Mouse (Mus musculus): ENCODE measurements around the gene Hoxd10. TPM values are rescaled to one million over a fixed set of nuclear protein-coding genes. Genes with fewer than 3 reads are reported as not detected.
A peak's percentile ranks its signal among the peaks of the same experiment; 100 is the strongest.

Gene Hoxd10
- polyA plus RNA-seq, 1 experiment from 2014 or later = 45.9 TPM

DNA sequence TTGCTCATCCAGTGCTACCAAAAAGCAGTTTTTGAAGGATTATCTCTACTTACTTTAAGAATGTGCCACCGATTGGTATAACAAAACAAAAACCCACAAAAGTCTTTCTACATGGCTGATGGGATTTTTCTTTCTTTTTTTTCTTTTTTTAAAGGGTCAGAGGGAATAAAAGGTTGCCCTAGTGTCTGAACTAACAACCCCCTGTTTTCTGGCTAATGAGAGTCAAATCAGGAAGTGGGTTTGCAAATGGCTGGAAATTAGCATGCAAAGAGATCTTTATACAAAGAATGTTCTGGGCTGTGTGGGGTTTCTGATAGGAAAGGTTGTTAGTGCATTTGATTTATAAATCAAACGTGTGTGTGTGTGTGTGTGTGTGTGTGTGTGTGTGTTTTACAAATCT, 28.7 kb downstream of the Hoxd10 start:
- peaks cover 74% of the 10 kb centered on the region for H3K4me1 ChIP-seq (ENCODE audit: control insufficient read depth, insufficient read depth, low read length)
- no peak for ATAC-seq (ENCODE audit: low FRiP score, low TSS enrichment)
- WGBS = 17% methylated on average over 2 of the region's 2 CpGs
- no peaks in the 10 kb centered on the region; the same call in 1 of the 2 replicates for H3K36me3 ChIP-seq (ENCODE audit: control insufficient read depth, insufficient read depth, low read length)
- no peak overlapping the region for H3K4me2 ChIP-seq (replicated peaks; ENCODE audit: low read depth, low read length)
- H3K9me3 ChIP-seq (ENCODE audit: control insufficient read depth, low read length) = no peaks in the 10 kb centered on the region
- no peak overlapping the region for H3K4me3 ChIP-seq (ENCODE audit: low read length)
- no peaks in the 10 kb centered on the region for H3K27me3 ChIP-seq (ENCODE audit: control insufficient read depth, insufficient read depth, low read length)
- no peak overlapping the region for H3K27ac ChIP-seq (ENCODE audit: low read depth, low read length)
- no peak overlapping the region for H3K9ac ChIP-seq (ENCODE audit: low read depth, low read length)

DNA sequence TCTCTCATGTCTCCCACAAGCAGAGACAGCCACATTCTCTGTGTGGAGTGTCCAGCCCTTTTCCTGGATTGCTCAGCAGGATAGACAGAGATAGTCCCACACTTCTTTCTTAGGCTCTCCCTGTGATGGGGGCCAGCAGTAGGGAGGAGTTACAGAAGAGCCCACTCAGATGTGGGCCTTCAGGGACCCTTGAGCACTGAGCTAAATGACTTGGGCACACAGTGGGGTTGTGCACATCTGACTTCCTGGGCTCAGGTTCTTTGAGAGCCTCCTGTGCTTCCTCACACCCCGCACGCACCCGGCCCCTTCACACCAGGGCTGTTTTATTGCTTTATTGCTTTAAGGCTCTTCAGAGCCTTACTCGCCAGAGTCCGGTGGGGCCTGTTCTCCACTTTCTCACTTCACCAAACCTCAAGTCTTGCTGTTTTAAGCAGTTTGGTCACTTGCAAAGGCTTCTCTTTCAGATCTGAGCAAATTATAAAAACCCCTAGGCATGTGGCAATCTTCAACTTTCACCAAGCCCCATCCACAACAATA, 29.3 kb downstream of the Hoxd10 start:
- peak overlapping the region; percentile 42 for H3K9ac ChIP-seq (ENCODE audit: low read depth, low read length)
- H3K27me3 ChIP-seq (ENCODE audit: control insufficient read depth, insufficient read depth, low read length) = no peaks in the 10 kb centered on the region
- peak overlapping the region; percentile 27; the same call in 1 of the 2 replicates for H3K4me3 ChIP-seq (ENCODE audit: low read length)
- peak overlapping the region; percentile 68 for H3K4me2 ChIP-seq (replicated peaks; ENCODE audit: low read depth, low read length)
- peaks cover 4% of the 10 kb centered on the region; the same call in 1 of the 2 replicates for H3K36me3 ChIP-seq (ENCODE audit: control insufficient read depth, insufficient read depth, low read length)
- peaks cover 77% of the 10 kb centered on the region for H3K4me1 ChIP-seq (ENCODE audit: control insufficient read depth, insufficient read depth, low read length)
- H3K27ac ChIP-seq (ENCODE audit: low read depth, low read length) = peak overlapping the region; percentile 73
- H3K9me3 ChIP-seq (ENCODE audit: control insufficient read depth, low read length) = no peaks in the 10 kb centered on the region
- WGBS = 18% methylated on average over 5 of the region's 5 CpGs
- no peak for ATAC-seq (ENCODE audit: low FRiP score, low TSS enrichment)

DNA sequence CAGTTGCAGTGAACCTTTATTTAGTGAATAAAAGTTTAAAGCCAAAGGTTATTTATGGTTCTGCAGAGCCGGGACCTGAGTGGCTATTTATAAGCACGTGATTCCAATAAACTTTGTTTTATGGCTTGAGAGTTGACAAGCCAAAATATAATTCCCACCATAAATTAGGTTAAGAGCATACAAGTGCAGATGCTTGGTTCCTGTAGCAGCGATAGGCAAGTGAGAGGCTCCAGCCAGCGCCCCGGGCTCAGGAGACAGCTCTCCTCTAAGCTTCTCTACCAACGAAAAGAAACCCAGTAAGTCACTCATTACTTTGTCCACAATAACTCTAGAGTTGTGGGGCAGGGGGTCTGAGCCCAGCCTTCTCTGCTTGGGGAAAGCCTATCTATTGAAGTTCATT, 30.2 kb downstream of the Hoxd10 start:
- peaks cover 6% of the 10 kb centered on the region; the same call in 1 of the 2 replicates for H3K36me3 ChIP-seq (ENCODE audit: control insufficient read depth, insufficient read depth, low read length)
- peak overlapping the region; percentile 68 for H3K4me2 ChIP-seq (replicated peaks; ENCODE audit: low read depth, low read length)
- H3K9me3 ChIP-seq (ENCODE audit: control insufficient read depth, low read length) = no peaks in the 10 kb centered on the region
- H3K27ac ChIP-seq (ENCODE audit: low read depth, low read length) = peak overlapping the region; percentile 73
- WGBS = 4% methylated on average over 6 of the region's 6 CpGs
- peak overlapping the region; percentile 50; the same call in 1 of the 2 replicates for H3K9ac ChIP-seq (ENCODE audit: low read depth, low read length)
- ATAC-seq (ENCODE audit: low FRiP score, low TSS enrichment) = peak; percentile 40
- H3K4me1 ChIP-seq (ENCODE audit: control insufficient read depth, insufficient read depth, low read length) = peaks cover 77% of the 10 kb centered on the region
- no peaks in the 10 kb centered on the region for H3K27me3 ChIP-seq (ENCODE audit: control insufficient read depth, insufficient read depth, low read length)
- peak overlapping the region; percentile 27; the same call in 1 of the 2 replicates for H3K4me3 ChIP-seq (ENCODE audit: low read length)

DNA sequence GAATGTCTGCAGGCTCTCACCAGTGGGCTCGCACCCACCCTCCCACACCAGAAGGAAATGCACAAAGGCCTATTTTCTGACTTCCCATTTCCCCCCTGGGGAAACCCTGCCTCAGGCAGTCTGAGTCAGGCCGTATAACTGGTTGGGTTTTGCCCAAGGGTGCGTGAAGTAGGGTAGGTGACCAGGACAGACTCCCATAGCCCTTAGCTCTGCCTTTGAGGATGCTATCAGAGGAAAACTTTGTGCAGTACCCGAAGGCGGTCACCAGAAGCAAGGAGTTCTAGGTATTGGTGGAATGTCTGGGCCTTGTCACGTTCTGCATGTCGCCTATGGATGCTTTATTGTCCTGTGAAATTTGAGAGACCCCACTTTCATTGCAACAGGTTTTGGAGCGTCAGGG, 31.2 kb downstream of the Hoxd10 start:
- ATAC-seq (ENCODE audit: low FRiP score, low TSS enrichment) = no peak
- Histone ChIP-seq H3K4me2 (replicated peaks; ENCODE audit: low read depth, low read length) (peak overlapping the region; percentile 68), H3K4me1 (ENCODE audit: control insufficient read depth, insufficient read depth, low read length) (peaks cover 83% of the 10 kb centered on the region), H3K27me3 (ENCODE audit: control insufficient read depth, insufficient read depth, low read length) (no peaks in the 10 kb centered on the region), H3K27ac (ENCODE audit: low read depth, low read length) (peak overlapping the region; percentile 77), H3K36me3 (ENCODE audit: control insufficient read depth, insufficient read depth, low read length) (peaks cover 9% of the 10 kb centered on the region; the same call in 1 of the 2 replicates), H3K9ac (ENCODE audit: low read depth, low read length) (peak overlapping the region; percentile 50; the same call in 1 of the 2 replicates), H3K9me3 (ENCODE audit: control insufficient read depth, low read length) (no peaks in the 10 kb centered on the region), H3K4me3 (ENCODE audit: low read length) (peak overlapping the region; percentile 27)
- WGBS = 29% methylated on average over 8 of the region's 8 CpGs

DNA sequence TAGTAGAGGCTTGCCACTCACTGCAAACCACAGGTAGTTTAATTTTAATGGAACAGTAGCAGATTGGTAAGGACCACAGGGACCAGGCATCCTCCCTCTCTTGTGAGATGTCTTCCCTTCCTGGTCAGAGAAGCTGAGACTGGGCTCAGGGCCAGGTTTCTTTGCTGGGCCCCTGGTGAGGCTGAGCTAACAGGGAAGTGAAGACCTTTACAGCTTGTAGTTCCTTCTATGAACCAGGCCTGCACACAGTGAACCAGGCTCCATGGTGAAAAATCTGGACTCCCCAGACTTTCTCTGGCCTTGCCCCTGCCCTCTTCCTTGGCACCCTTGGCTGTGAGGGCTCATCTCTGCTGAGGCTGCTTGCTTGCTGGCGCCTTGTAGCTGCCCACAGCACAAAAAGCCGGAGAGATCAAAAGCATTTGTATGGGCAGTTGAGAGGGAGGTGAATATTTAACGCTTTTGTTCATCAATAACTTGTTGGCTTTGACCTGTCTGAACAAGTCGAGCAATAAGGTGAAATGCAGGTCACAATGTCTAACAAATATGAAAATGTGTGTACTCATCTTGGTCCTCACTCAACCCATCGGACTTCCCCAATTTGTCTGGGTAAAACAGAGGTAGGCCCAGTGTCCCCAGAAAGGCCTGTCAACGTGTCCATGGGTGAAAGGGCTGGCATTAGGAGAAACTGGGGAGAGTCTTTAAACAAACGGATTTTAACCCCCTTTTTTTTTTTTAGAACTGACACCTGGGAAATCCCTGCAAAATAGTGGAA, 32.7 kb downstream of the Hoxd10 start:
- Histone ChIP-seq H3K27ac (ENCODE audit: low read depth, low read length) (peak overlapping the region; percentile 80), H3K36me3 (ENCODE audit: control insufficient read depth, insufficient read depth, low read length) (peaks cover 19% of the 10 kb centered on the region), H3K27me3 (ENCODE audit: control insufficient read depth, insufficient read depth, low read length) (no peaks in the 10 kb centered on the region), H3K4me3 (ENCODE audit: low read length) (peak overlapping the region; percentile 27), H3K9me3 (ENCODE audit: control insufficient read depth, low read length) (no peaks in the 10 kb centered on the region), H3K9ac (ENCODE audit: low read depth, low read length) (peak overlapping the region; percentile 50), H3K4me2 (replicated peaks; ENCODE audit: low read depth, low read length) (peak overlapping the region; percentile 68), H3K4me1 (ENCODE audit: control insufficient read depth, insufficient read depth, low read length) (peaks cover 88% of the 10 kb centered on the region)
- ATAC-seq (ENCODE audit: low FRiP score, low TSS enrichment) = no peak
- 36% methylated on average over 7 of the region's 7 CpGs for WGBS

DNA sequence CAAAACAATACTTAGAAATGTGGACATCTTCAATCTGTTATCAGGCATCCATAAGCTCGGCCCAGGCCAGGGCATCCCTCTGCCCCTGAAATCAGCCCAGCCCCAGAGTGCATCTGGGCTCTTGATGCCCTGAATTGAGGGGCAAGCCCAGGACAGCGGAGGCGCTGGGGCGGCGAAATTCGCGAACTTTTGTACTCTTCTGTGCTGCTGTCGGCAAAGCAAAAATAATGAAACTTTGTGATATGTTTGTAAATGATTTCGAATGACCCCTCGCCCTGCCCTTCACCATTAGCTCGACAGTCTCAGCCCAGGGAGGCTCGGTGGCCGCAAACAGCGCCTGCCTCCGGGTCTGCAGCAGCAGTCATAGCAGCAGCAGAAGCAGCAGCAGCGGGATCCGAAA, 33.4 kb downstream of the Hoxd10 start:
- no peak for ATAC-seq (ENCODE audit: low FRiP score, low TSS enrichment)
- Histone ChIP-seq H3K27ac (ENCODE audit: low read depth, low read length) (peak overlapping the region; percentile 49), H3K9ac (ENCODE audit: low read depth, low read length) (peak overlapping the region; percentile 50; the same call in 1 of the 2 replicates), H3K9me3 (ENCODE audit: control insufficient read depth, low read length) (no peaks in the 10 kb centered on the region), H3K4me3 (ENCODE audit: low read length) (peak overlapping the region; percentile 27), H3K27me3 (ENCODE audit: control insufficient read depth, insufficient read depth, low read length) (no peaks in the 10 kb centered on the region), H3K4me2 (replicated peaks; ENCODE audit: low read depth, low read length) (peak overlapping the region; percentile 68), H3K4me1 (ENCODE audit: control insufficient read depth, insufficient read depth, low read length) (peaks cover 81% of the 10 kb centered on the region), H3K36me3 (ENCODE audit: control insufficient read depth, insufficient read depth, low read length) (peaks cover 20% of the 10 kb centered on the region)
- 35% methylated on average over 17 of the region's 17 CpGs for WGBS

DNA sequence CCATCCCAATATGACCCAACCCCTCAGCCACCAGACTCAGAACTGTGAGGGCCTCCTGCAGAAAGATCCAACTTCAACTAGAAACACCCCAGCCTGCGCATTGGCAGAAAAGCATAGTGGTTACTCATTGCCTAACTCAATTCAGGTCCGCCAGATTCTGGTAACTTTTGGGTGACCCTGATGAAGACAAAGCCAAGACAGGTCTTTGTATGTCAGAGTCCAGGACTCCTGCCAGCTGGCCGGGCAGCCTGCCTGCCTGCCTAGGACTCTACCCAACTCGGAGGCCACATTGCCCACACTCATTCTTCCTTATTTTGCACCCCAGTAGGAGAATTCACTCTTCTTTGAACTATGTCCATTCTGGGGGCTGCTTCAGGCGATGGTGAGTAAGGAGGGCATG, 34.8 kb downstream of the Hoxd10 start, which contains the start of gene Gm28230:
Gene Gm28230, plus strand, starts transcription at position 178 of the 400 bp plus-strand sequence.
- H3K27ac ChIP-seq (ENCODE audit: low read depth, low read length) = peak within 1 kb of the TSS; percentile 85
- peak within 1 kb of the TSS; percentile 40 for H3K4me3 ChIP-seq (ENCODE audit: low read length)
- peaks cover 20% of the 10 kb centered on the region for H3K36me3 ChIP-seq (ENCODE audit: control insufficient read depth, insufficient read depth, low read length)
- peak within 1 kb of the TSS; percentile 56 for H3K9ac ChIP-seq (ENCODE audit: low read depth, low read length)
- H3K4me1 ChIP-seq (ENCODE audit: control insufficient read depth, insufficient read depth, low read length) = peaks cover 68% of the 10 kb centered on the region
- ATAC-seq (ENCODE audit: low FRiP score, low TSS enrichment) = no peak
- peak within 1 kb of the TSS; percentile 68 for H3K4me2 ChIP-seq (replicated peaks; ENCODE audit: low read depth, low read length)
- 40% methylated on average over 5 of the region's 5 CpGs for WGBS
- no peaks in the 10 kb centered on the region for H3K9me3 ChIP-seq (ENCODE audit: control insufficient read depth, low read length)
- H3K27me3 ChIP-seq (ENCODE audit: control insufficient read depth, insufficient read depth, low read length) = no peaks in the 10 kb centered on the region

DNA sequence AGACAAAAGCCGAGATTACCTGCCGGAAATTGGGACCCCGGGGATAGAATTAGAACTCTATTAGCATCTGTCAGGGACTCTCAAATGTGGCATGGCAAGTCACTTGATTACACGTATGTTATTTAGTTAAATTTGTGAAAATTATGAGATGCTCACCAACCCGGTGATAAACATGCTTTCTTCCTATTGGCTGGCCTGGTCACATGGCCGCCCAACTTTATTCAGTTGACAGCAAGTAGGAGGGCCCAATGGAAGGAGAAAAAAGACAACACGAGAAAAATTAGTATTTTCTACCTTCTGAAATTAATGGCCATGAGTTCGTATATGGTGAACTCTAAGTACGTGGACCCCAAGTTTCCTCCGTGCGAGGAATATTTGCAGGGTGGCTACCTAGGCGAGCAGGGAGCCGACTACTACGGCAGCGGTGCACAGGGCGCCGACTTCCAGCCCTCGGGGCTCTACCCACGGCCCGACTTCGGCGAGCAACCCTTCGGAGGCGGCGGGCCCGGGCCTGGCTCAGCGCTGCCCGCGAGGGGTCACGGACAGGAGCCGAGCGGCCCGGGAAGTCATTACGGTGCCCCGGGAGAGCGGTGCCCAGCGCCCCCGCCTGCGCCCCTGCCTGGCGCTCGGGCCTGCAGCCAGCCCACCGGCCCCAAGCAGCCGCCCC, 35.4 kb downstream of the Hoxd10 start:
- H3K4me2 ChIP-seq (replicated peaks; ENCODE audit: low read depth, low read length) = peak overlapping the region; percentile 68
- peak overlapping the region; percentile 85 for H3K27ac ChIP-seq (ENCODE audit: low read depth, low read length)
- H3K27me3 ChIP-seq (ENCODE audit: control insufficient read depth, insufficient read depth, low read length) = no peaks in the 10 kb centered on the region
- ATAC-seq (ENCODE audit: low FRiP score, low TSS enrichment) = peak; percentile 11; the same call in 1 of the 2 replicates
- H3K4me3 ChIP-seq (ENCODE audit: low read length) = peak overlapping the region; percentile 40
- H3K4me1 ChIP-seq (ENCODE audit: control insufficient read depth, insufficient read depth, low read length) = peaks cover 67% of the 10 kb centered on the region
- peak overlapping the region; percentile 56 for H3K9ac ChIP-seq (ENCODE audit: low read depth, low read length)
- H3K9me3 ChIP-seq (ENCODE audit: control insufficient read depth, low read length) = no peaks in the 10 kb centered on the region
- peaks cover 20% of the 10 kb centered on the region for H3K36me3 ChIP-seq (ENCODE audit: control insufficient read depth, insufficient read depth, low read length)
- WGBS = 7% methylated on average over 43 of the region's 43 CpGs

All from kidney, embryonic 14.5 days (tissue).